Mouse (Mus musculus) gastrocnemius, postnatal 14 days (tissue): ENCODE measurements at regions not wholly inside any gene's neighbourhood (a gene's known extent, or its start where the extent isn't known, plus 50 kb on each side); places are given as distances from the start of the nearest gene placed in this dataset.

ENCODE experiments used
- DNase-seq: peaks from one replicate; pipeline ENCODE4 v3.0.0; 2021; ENCODE audit warnings: mixed read lengths
- intact Hi-C: fragments of 180-260 bp; cut with DNase I; formaldehyde crosslinking; loops from one replicate; pipeline ENCODE4 v1.15.1; 2025; ENCODE audit warnings: low total_unique reads

- intact Hi-C loops: loop anchor here (2.0 to 10.0 kb wide), 2 partner anchors 235 to 459 kb away; no protein-coding TSS in a partner anchor
- no peak for DNase-seq
Measured at GRCm38 (mm10) chr11:20455865-20456648, 87.0 kb upstream of the Sertad2 start.

DNA sequence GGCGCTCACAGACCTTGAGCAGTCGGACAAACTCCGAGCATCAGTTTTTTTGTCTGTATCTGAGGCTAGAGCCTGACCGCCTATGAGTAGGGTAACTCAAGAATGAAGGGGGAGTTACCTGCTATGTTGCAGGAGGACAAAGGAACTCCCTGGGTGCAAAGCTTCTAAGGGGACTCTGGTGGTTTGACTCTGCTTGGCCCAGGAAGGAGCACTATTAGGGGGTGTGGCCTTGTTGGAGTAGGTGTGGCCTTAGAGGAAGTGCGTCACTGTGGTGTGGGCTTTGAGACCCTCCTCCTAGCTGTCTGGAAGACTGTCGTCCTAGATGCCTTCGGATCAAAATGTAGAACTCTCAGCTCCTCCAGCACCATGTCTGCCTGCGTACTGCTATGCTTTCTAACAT lies 83.9 kb upstream of the Sertad2 start:
- intact Hi-C loops: loop anchor here (10.0 kb wide), 1 partner anchor 456 kb away; no protein-coding TSS in a partner anchor
- DNase-seq: no peak

DNA sequence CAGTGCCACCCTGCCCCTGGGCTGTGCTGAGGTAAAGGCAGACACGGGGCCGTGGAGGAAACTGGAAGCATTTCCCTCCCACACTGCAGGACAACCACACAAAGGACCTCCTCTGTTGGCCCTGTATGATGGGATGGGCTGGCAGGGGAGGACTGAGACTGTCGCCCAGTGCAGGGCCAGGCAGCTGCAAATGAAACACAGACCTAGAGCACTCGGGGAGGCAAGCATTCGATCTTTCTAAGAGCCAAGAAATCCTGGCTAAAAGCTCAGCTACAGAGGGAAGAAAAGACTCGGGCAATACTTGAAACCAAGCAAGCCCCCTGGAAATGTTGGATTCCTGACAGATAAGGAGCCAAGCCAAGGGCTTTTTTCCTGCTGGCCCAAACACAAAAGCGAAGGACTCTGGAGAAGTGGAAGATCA lies 82.5 kb upstream of the Sertad2 start:
- DNase-seq: peak; percentile 52
- intact Hi-C loops: loop anchor here (5.0 kb wide), 1 partner anchor 77 kb away; no protein-coding TSS in a partner anchor

DNA sequence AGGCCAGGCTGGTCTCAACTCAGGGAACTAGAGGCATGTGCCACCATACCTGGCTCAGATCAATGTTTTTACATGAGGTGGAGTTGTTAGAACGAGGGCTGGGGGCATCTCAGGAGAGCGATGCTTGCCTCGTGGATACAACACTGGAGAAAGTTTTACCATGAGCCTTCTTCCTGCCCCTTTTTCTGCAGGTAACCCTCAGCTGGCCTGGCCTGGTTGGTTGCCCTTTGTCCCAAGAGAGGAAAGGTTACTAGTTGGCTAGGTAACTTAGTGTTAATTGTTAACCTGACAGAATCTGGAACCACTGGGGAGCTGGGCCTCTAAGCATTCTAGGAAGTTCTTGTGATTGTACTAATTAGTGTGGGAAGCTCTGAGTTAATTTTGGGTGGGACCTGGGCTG lies 81.0 kb upstream of the Sertad2 start:
- intact Hi-C loops: loop anchor here (5.0 kb wide), 1 partner anchor 75 kb away; no protein-coding TSS in a partner anchor
- DNase-seq: no peak

GRCm38 (mm10) chr11:20463173-20463681 lies 79.8 kb upstream of the Sertad2 start:
- intact Hi-C loops: loop anchor here (5.0 kb wide), 1 partner anchor 74 kb away; no protein-coding TSS in a partner anchor

DNA sequence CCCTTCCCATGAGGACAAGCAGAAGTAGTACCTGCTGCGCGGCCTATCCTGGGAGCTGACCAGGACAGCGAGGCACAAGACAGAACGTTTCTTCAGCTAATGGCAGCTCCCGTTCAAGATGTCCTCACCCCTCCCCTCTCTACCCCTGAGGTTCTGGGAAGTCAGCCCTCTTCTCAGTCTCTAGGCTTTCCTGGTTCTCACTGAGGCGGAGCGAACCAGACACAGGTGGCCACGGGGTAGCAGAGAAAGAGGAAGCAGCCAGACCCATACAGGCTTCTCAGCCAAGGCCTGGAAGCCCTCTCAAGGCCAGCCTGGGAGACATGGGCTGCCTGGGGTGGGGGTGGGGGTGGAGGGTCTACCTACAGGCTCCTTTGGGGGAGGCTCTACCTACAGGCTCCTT lies 78.5 kb upstream of the Sertad2 start:
- intact Hi-C loops: loop anchor here (5.0 kb wide), 1 partner anchor 73 kb away; no protein-coding TSS in a partner anchor
- DNase-seq: no peak

More at GRCm38 (mm10) chr11:20463173-20463681, 79.8 kb upstream of the Sertad2 start:
- DNase-seq: no peak

DNA sequence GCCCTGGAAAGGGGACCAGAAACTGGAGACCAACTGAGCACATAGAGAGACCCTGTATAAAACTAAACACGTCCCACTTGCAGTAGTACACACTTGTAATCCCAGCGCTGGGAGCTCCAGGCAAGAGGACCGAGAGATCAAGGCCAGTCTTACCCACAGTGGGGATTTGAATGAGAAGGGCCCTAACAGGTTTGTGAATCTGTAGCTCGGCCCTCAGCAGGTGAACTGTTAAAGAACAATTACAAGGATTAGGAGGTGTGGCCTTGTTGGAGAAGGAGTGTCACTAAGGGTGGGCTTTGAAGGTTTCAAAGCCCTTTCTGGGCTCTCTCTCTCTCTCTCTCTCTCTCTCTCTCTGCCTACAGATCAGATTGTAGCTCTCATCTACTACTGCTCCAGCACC lies 76.5 kb upstream of the Sertad2 start:
- intact Hi-C loops: no loop called here

DNA sequence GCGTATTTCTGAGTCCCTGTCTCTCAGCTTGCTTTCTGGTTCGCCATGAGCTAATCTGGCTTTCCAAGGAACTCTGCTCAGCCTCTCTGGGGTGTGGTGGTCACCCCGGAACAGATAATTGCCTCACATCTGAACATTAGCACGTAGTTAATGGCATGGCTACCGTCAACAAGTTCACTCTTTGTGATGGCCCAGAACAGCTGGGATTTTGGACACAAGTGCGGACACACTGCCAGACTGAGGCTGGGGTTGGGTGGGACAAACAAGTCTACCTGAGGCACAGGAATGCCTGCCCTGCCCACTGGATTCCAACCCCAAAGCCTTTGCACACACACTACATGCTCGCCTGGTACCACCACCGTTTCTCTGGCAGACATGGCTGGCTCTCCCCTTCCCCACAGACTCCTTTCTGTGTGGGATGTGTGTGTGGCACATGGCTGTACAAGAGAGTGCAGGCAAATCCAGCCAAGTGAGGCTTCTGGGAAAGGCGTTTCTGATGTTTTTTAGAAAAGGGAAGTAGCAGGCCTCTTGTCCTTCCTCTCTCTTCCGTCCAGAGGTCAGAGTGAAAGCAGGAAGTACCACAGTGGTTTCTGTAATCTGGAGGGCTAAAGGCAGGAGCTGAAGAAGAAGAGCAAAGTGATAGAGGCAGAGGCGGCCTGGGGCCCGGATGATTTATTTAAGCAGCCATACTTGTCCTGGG lies 74.6 kb upstream of the Sertad2 start:
- intact Hi-C loops: no loop called here
- DNase-seq: no peak

More for the DNA sequence above, 76.5 kb upstream of the Sertad2 start:
- DNase-seq: no peak

GRCm38 (mm10) chr11:20469368-20469767 lies 73.7 kb upstream of the Sertad2 start:
- intact Hi-C loops: no loop called here
- no peak for DNase-seq

DNA sequence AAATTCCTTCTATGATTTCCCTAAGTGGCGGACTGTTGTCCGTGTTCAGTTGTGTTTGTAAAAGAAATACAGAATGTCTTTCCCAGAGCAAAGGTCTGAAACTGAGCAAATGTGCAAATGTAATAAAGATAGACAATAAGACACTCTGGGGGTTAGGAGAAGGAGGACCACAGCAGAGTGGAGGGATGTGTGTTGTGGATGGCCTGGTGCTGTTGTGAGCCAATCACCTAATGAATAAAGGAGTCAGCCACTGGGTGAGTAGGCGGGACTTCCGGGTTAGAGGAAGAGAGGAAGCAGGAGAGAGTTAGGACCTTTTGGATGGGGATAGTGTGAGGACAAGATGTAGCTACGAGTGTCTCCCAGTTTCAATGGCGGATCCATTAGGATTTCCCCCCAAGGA lies 72.7 kb upstream of the Sertad2 start:
- no peak for DNase-seq
- intact Hi-C loops: no loop called here

GRCm38 (mm10) chr11:20472336-20472735 lies 70.7 kb upstream of the Sertad2 start:
- intact Hi-C loops: no loop called here
- DNase-seq: no peak

GRCm38 (mm10) chr11:20475629-20476028 lies 67.4 kb upstream of the Sertad2 start:
- intact Hi-C loops: no loop called here
- DNase-seq: no peak

GRCm38 (mm10) chr11:20476494-20476893 lies 66.6 kb upstream of the Sertad2 start:
- DNase-seq: no peak
- intact Hi-C loops: no loop called here

GRCm38 (mm10) chr11:20477183-20478037 lies 65.6 kb upstream of the Sertad2 start:
- intact Hi-C loops: no loop called here
- peak; percentile 68 for DNase-seq

DNA sequence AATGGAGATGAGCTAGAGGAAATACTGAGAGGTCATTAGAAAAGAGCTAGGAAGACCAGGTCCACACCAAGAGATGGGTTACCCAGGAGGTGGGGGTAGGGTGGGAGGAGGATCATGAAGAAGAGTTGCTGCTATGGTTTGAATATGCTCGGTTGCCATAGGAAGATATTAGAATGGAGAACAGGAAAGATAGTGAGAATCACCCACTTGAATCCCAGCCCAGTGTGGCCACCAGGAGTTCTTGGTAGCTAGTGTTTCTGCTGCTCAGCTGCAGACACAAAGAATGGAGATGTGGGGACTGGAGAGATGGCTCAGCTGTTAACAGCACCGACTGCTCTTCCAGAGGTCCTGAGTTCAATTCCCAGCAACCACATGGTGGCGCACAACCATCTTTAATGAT lies 62.4 kb upstream of the Sertad2 start:
- intact Hi-C loops: no loop called here
- DNase-seq: no peak

- no peak for DNase-seq
- intact Hi-C loops: no loop called here
Measured at GRCm38 (mm10) chr11:20485371-20485770, 57.7 kb upstream of the Sertad2 start.
